Mouse (Mus musculus) neural tube, embryonic 12.5 days (tissue): ENCODE results near the gene Spata13. TPM values are rescaled to one million over a fixed set of nuclear protein-coding genes. Genes with fewer than 3 reads are reported as not detected.
A peak's percentile ranks its signal among the peaks of the same experiment; 100 is the strongest.

ENCODE experiments used
- ATAC-seq: fragments of 200-750 bp; cut with Nextera tagmentation; 2 replicates; pipeline ENCODE4 v1.8.0; 2017; ENCODE audit warnings: low read depth, mild to moderate bottlenecking, moderate TSS enrichment, moderate library complexity; ENCODE audit not compliant: low FRiP score
- H3K27ac ChIP-seq: fragments of 300-500 bp; sonication (generic); 2 replicates; pipeline ENCODE4 v1.5.1; 2016
- H3K27me3 ChIP-seq: fragments of 300-500 bp; sonication (generic); replicated peaks from 2 replicates; pipeline ENCODE4 v1.6.1; 2016; ENCODE audit warnings: mild to moderate bottlenecking
- H3K36me3 ChIP-seq: fragments of 300-500 bp; sonication (generic); 2 replicates; pipeline ENCODE4 v1.6.1; 2016; ENCODE audit warnings: mild to moderate bottlenecking
- H3K4me1 ChIP-seq: fragments of 300-500 bp; sonication (generic); 2 replicates; pipeline ENCODE4 v1.6.1; 2016
- H3K4me2 ChIP-seq: fragments of 300-500 bp; sonication (generic); replicated peaks from 2 replicates; pipeline ENCODE4 v1.6.1; 2016; ENCODE audit warnings: mild to moderate bottlenecking
- H3K4me3 ChIP-seq: fragments of 300-500 bp; sonication (generic); 2 replicates; pipeline ENCODE4 v1.5.1; 2016
- H3K9ac ChIP-seq: fragments of 300-500 bp; sonication (generic); 2 replicates; pipeline ENCODE4 v1.6.1; 2016; ENCODE audit warnings: mild to moderate bottlenecking
- H3K9me3 ChIP-seq: fragments of 300-500 bp; sonication (generic); 2 replicates; pipeline ENCODE4 v1.6.1; 2016; ENCODE audit warnings: mild to moderate bottlenecking
- WGBS: fragments of 180-500 bp; shearing (Covaris S2); methylation state at CpG from one replicate; pipeline ENCODE4 v1.1.7; 2016; 5-methylcytosine and 5-hydroxymethylcytosine counted together
- polyA plus RNA-seq: library from polyadenylated mRNA; unstranded; fragments of >200 nt; fragmentation: Nextera tagmentation; extraction: Ambion mirVana; gene quantifications from 2 replicates; pipeline ENCODE4 v1.2.1, GENCODE M21; 2016

The Spata13 gene
- polyA plus RNA-seq, result 51.0 and 58.2 TPM in 2 replicates

DNA sequence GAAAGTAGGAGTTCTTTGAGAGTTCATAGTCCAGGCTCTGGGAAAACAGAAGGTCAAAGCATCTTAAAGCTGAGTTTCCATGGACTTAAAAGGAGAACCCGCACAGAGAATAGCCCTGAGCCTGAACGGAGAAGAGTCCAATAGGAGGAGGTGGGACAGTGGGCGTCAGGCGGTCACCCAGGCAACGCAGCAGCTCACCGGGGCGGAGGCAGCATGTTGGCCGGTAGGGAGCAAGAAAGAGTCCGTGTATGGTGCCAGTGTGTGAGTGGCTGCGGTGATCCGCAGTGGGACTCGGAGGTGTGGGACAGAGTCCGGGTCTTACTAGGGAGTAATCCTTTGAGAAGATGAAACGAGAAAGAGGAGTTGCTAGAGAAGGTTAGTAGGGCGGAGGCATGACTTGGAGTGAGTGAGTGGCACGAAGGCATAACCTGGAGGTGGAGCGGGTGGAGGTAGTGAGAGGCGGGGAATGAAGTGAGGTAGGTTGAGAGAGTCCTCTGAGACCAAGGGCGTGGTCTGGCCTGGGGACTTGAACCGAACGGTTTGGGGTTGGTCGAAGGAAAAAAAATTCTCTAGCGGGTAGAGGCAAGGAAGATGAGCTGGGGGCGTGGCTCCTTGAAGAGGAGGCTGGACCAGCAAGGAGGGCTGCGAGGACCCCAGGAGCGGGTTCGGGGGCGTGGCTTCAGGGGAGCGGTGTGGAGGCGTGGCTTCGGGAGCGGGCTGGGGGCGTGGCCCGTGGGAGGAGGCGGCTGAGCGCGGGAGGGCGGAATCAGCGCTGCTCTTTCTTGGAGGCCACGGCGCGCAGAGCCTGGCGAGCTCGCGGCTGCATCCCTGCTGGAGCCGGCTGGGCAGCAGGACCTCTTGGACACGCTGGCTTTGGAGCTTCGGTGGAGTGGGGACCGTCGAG lies at the start of gene Spata13:
Gene Spata13 (plus strand): TSS at position 41 of the 904 bp plus-strand sequence.
- Histone ChIP-seq H3K27ac (peak within 1 kb of the TSS; percentile 27; the same call in 1 of the 2 replicates), H3K27me3 (no peaks in the 10 kb centered on the region), H3K4me2 (peak within 1 kb of the TSS; percentile 96), H3K9ac (peak within 1 kb of the TSS; percentile 73), H3K4me1 (peaks cover 49% of the 10 kb centered on the region), H3K36me3 (no peaks in the 10 kb centered on the region), H3K4me3 (peak within 1 kb of the TSS; percentile 72), H3K9me3 (no peaks in the 10 kb centered on the region)
- WGBS, result under 1% methylated on average over 50 of the region's 50 CpGs
- ATAC-seq, result peak; percentile 89

DNA sequence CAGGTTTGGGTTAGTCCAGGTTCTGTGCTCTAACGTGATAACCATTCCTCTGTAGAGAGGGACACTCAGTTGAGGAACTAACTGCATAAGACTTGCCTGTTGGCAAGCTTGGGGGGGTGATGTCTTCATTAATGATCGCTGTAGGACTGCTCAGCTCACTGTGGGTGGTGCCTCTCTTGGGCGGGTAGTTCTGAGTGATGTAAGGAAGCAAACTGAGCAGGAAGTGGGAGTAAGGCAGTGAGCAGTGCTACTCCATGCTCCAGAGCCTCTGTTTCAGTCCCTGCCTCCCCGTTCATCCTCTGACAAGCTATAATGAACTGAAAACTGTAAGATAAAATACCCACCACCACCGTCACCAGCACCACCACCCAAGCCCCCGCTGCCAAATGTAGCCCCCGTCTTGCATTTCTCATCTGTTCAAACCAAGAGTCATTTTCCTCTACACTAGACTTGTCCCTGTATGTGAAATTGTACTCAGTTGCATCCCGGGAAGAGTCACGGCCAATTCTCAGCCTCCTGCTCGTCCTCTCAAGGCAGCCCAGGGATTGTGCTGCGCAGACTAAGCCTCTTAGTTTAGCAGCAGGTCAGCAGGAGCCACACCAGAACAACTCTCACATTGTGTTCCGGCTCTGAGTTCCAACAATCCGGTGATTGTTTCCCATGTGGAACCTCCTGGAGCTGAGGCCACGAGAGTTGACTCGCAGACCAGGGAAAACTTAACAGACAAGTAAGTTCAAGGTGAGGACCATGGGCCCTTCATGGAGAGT lies 46.9 kb upstream of the Spata13 start:
- Histone ChIP-seq H3K27me3 (no peaks in the 10 kb centered on the region), H3K36me3 (no peaks in the 10 kb centered on the region), H3K4me3 (no peak overlapping the region), H3K4me2 (no peak overlapping the region), H3K9ac (no peak overlapping the region), H3K9me3 (no peaks in the 10 kb centered on the region), H3K4me1 (peaks cover 9% of the 10 kb centered on the region), H3K27ac (no peak overlapping the region)
- 47% methylated on average over 15 of the region's 15 CpGs for WGBS
- no peak for ATAC-seq

DNA sequence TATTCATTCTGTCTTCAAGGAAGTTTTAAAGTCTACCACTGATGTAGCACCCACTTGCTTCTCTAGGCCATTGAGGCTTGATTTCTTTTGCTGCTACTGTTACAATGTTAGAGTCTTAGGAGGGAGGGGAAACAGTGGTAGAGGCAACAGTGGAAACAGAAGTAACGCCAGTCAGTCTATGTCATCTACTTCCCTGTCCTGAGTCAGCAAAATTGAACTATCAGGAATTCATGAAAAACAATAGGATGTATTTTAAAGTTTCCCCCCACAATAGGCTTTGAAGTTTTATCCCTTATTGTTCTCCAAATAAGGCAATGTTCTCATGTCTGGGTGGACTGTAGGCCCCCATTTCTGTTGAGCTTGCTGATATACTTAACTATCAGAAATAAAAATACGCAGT lies 44.8 kb upstream of the Spata13 start:
- 78% methylated on average over 2 of the region's 2 CpGs for WGBS
- no peak overlapping the region for H3K4me2 ChIP-seq
- no peak overlapping the region for H3K27ac ChIP-seq
- no peak for ATAC-seq
- H3K9me3 ChIP-seq, result no peaks in the 10 kb centered on the region
- H3K9ac ChIP-seq, result no peak overlapping the region
- H3K27me3 ChIP-seq, result no peaks in the 10 kb centered on the region
- no peaks in the 10 kb centered on the region for H3K36me3 ChIP-seq
- H3K4me1 ChIP-seq, result peaks cover 9% of the 10 kb centered on the region
- no peak overlapping the region for H3K4me3 ChIP-seq

DNA sequence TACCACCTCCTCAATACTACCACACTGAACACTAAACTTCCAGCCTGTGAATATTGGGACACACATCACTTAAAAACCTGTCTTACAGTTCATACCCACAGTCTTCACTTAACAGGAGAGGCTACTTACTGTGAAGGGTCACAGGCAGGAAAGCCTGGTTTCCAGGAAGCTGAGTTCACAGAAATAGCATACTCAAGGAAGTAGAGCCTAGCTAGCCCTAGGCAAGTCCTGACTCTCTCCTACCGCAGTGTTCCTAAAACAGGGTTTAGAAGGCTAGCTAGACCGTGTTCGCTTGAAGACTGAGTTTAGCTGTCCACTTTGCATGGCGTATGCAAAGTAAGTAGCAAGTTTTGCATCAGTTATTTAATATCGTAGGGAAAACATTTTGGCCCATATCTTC lies 41.5 kb upstream of the Spata13 start:
- Histone ChIP-seq H3K4me1 (peaks cover 7% of the 10 kb centered on the region), H3K9ac (no peak overlapping the region), H3K36me3 (no peaks in the 10 kb centered on the region), H3K9me3 (no peaks in the 10 kb centered on the region), H3K4me2 (no peak overlapping the region), H3K27me3 (no peaks in the 10 kb centered on the region), H3K27ac (no peak overlapping the region), H3K4me3 (no peak overlapping the region)
- no peak for ATAC-seq
- 89% methylated on average over 5 of the region's 5 CpGs for WGBS

DNA sequence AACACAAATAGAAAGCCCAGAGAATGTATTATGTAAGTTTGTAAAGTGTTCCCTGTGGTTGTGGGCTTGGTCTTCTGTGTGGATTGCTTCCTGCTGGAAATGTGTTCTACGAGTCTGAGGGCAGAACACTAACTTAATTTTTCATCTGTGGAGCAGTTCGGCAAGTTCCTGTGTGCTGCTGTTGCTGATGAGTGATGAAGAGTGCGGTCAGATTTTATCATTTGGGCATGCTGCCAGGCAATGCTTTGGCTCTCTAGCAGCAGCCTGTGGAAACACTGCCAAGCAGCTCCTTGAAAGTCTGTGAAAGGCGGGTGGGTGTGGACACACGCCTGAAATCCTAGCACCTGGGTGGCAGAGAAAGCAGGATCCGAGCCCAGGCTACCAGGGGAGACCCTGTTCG lies 41.0 kb upstream of the Spata13 start:
- no peak overlapping the region for H3K27ac ChIP-seq
- H3K27me3 ChIP-seq, result no peaks in the 10 kb centered on the region
- H3K9ac ChIP-seq, result no peak overlapping the region
- H3K36me3 ChIP-seq, result no peaks in the 10 kb centered on the region
- WGBS, result 76% methylated on average over 7 of the region's 7 CpGs
- ATAC-seq, result no peak
- no peaks in the 10 kb centered on the region for H3K9me3 ChIP-seq
- H3K4me2 ChIP-seq, result no peak overlapping the region
- peaks cover 12% of the 10 kb centered on the region for H3K4me1 ChIP-seq
- no peak overlapping the region for H3K4me3 ChIP-seq

DNA sequence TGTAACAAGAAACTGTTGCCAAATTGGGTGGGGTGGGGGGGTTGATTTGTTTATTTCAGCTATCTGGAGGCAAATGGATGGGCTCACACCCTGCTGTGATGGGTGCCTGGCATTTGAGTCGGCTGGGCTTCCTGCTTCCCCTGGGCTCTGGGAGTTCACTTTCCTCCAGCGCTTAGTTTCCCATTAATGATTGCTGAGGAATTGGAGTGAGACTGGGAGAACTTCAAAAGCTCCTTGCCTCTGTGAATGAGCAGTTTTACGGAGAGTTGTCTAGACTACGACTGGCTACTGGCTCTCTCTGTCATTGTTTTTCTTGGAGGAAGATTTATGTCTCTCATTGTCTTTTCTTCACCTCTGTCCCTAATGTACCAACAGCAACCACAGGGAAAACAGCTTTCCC lies 36.2 kb upstream of the Spata13 start:
- no peak overlapping the region for H3K27ac ChIP-seq
- H3K9me3 ChIP-seq, result no peaks in the 10 kb centered on the region

DNA sequence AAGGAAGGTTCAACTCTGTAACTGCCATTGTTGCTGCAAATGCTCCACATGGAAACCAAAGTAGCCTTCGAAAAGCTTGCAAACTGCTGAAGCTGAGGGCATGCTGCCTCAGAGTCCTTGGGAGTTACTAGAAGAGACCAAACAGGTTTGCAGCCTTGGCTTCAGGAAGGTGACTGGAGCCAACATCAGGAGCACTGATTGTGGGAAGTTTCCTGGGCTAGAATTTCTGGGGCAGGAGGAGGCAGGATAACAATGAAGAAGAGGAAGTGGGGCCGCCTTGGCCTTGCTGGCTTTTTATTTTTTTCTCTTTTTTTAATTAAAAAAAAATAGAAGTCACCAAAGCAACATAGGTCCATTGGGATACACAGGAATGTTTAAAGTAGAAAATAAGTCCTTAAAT lies 34.8 kb upstream of the Spata13 start:
- H3K36me3 ChIP-seq, result no peaks in the 10 kb centered on the region
- no peak overlapping the region for H3K9ac ChIP-seq
- 86% methylated on average over 2 of the region's 2 CpGs for WGBS
- no peak overlapping the region for H3K27ac ChIP-seq
- H3K27me3 ChIP-seq, result no peaks in the 10 kb centered on the region
- no peak overlapping the region for H3K4me3 ChIP-seq
- H3K4me2 ChIP-seq, result no peak overlapping the region
- H3K9me3 ChIP-seq, result no peaks in the 10 kb centered on the region
- H3K4me1 ChIP-seq, result peaks cover 14% of the 10 kb centered on the region
- ATAC-seq, result no peak

More for the DNA sequence above, 36.2 kb upstream of the Spata13 start:
- Histone ChIP-seq H3K36me3 (no peaks in the 10 kb centered on the region), H3K4me1 (peaks cover 14% of the 10 kb centered on the region), H3K9ac (no peak overlapping the region), H3K4me3 (no peak overlapping the region), H3K4me2 (peak overlapping the region; percentile 19; the same call in 1 of the 2 replicates), H3K27me3 (no peaks in the 10 kb centered on the region)
- under 1% methylated on average over 4 of the region's 4 CpGs for WGBS
- ATAC-seq, result no peak

DNA sequence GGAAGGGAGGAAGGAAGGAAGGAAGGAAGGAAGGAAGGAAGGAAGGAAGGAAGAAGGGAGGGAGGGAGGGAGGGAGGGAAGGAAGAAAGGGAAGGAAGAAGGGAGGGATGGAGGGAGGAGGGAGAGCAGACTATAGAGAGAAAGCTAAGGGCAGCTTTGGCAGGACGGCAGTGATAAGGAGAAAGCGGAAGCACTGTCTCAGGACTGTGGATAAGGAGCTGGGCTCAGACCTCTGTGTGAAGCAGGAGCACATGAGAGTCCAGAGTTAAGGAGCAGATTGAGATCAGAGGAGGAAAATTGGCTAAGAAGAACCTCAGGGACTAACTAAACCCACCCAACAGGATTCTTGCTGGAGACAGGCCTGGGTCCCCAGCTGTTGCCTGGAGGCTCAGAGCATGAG lies 28.2 kb upstream of the Spata13 start:
- H3K9me3 ChIP-seq, result no peaks in the 10 kb centered on the region
- no peaks in the 10 kb centered on the region for H3K27me3 ChIP-seq
- ATAC-seq, result no peak
- no peak overlapping the region for H3K27ac ChIP-seq
- H3K36me3 ChIP-seq, result no peaks in the 10 kb centered on the region
- WGBS, result 78% methylated on average over 2 of the region's 2 CpGs
- H3K4me3 ChIP-seq, result no peak overlapping the region
- H3K4me1 ChIP-seq, result no peaks in the 10 kb centered on the region
- no peak overlapping the region for H3K9ac ChIP-seq
- no peak overlapping the region for H3K4me2 ChIP-seq

DNA sequence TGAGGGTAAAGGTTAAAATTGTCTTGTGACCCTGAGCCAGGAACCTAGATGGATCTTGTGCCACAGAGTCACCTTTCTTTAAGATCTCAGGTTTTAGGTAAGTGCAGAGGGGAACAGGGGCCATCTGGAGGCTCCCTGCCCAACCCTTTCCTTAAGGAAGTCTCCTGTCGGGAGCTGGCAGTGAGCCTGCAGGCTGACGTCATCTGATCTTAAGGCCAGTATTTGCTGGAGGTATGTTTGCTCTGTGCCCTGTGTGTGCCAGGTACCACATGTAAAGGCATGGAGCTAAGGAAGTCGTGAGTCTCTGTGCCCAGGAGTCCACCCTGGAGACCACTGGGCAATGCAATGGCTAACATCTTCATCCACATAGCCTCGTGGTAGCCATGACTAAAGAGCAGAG lies 27.6 kb upstream of the Spata13 start:
- 80% methylated on average over 4 of the region's 4 CpGs for WGBS
- no peaks in the 10 kb centered on the region for H3K27me3 ChIP-seq
- no peaks in the 10 kb centered on the region for H3K9me3 ChIP-seq
- H3K4me2 ChIP-seq, result no peak overlapping the region
- H3K36me3 ChIP-seq, result no peaks in the 10 kb centered on the region
- no peak overlapping the region for H3K27ac ChIP-seq
- no peak overlapping the region for H3K9ac ChIP-seq
- no peak overlapping the region for H3K4me3 ChIP-seq
- H3K4me1 ChIP-seq, result no peaks in the 10 kb centered on the region
- no peak for ATAC-seq

DNA sequence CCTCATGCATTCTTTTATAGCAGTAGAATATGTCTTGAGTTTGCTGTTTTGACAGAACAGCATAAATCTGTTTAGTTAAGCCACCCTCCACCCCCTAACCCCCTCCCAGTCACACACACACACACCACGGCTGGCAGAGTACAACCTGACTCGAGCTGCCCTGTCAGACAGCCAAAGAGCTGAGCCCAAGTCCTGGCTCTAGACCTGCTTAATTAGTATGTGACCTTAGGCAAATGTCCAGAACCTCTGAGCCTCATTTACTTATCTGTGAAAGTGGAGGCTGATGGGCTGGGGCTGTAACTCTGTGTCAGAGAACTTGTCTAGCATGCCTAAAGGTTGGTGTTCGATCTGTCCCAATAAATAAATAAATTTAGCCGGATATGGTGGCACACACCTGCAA lies 26.1 kb upstream of the Spata13 start:
- H3K27me3 ChIP-seq, result no peaks in the 10 kb centered on the region
- no peak overlapping the region for H3K4me3 ChIP-seq
- no peak for ATAC-seq
- H3K4me1 ChIP-seq, result no peaks in the 10 kb centered on the region
- no peak overlapping the region for H3K27ac ChIP-seq
- 92% methylated on average over 4 of the region's 4 CpGs for WGBS
- H3K36me3 ChIP-seq, result no peaks in the 10 kb centered on the region
- no peak overlapping the region for H3K4me2 ChIP-seq
- no peak overlapping the region for H3K9ac ChIP-seq
- H3K9me3 ChIP-seq, result no peaks in the 10 kb centered on the region

DNA sequence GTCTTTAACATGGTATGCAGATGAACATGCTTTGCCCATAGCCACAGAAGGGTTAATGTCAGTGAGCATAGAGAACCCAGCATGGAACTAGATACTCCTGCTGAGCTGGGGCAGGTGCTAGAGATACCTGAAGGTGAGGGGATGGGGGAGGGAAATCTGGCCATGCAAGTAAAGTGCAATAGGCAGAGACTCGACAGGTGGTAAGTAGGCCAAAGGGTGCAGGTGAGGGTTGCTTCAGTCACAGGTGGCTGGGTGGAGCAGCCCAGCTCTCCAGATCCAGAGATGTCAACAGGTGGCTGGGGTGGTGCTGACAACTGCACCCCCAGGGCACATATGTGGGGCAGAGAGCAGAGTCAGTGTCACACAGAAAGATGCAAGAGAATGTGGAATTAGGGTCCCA lies 24.6 kb upstream of the Spata13 start:
- WGBS, result 91% methylated on average over 1 of the region's 1 CpGs
- H3K4me3 ChIP-seq, result no peak overlapping the region
- no peak for ATAC-seq
- H3K27me3 ChIP-seq, result no peaks in the 10 kb centered on the region
- H3K27ac ChIP-seq, result no peak overlapping the region
- H3K9me3 ChIP-seq, result no peaks in the 10 kb centered on the region
- no peaks in the 10 kb centered on the region for H3K36me3 ChIP-seq
- H3K4me2 ChIP-seq, result no peak overlapping the region
- H3K4me1 ChIP-seq, result no peaks in the 10 kb centered on the region
- H3K9ac ChIP-seq, result no peak overlapping the region

DNA sequence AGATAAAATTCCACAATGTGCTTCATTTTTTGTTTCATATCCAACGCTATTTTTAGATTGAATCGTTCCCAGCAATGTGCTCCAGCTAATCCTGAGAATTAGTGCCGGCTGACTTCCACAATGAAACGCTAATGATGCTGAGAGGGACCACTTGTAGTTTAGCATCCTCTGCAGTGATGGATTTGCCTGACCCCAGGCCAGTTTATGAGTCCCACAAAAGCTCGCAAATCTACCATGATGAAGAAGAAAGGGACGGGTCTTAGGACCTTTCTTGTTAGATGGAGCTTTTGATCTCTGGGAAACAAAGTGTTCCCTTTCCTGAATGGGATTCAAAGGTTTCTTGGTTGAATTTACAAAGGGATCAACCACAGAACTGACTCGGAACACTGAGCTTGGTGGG lies 21.1 kb upstream of the Spata13 start:
- Histone ChIP-seq H3K36me3 (no peaks in the 10 kb centered on the region), H3K27ac (no peak overlapping the region), H3K27me3 (no peaks in the 10 kb centered on the region), H3K9ac (no peak overlapping the region), H3K9me3 (no peaks in the 10 kb centered on the region), H3K4me2 (no peak overlapping the region), H3K4me1 (no peaks in the 10 kb centered on the region), H3K4me3 (no peak overlapping the region)
- 7% methylated on average over 7 of the region's 7 CpGs for WGBS
- no peak for ATAC-seq
